Mouse (Mus musculus): ENCODE measurements around the gene Fgd2. TPM values are rescaled to one million over a fixed set of nuclear protein-coding genes. Genes with fewer than 3 reads are reported as not detected.

Fgd2 gene
- polyA plus RNA-seq, 1 experiment from 2014 or later: 9.8 TPM

- no peaks in the 10 kb centered on the region for H3K27me3 ChIP-seq (replicated peaks; ENCODE audit: control insufficient read depth, insufficient read depth, low read length)
- H3K27ac ChIP-seq (ENCODE audit: low read length): peak overlapping the region; percentile 45
- H3K4me1 ChIP-seq (ENCODE audit: control insufficient read depth, insufficient read depth, low read length): peaks cover under 1% of the 10 kb centered on the region; the same call in 1 of the 2 replicates
- ATAC-seq: peak; percentile 68
- H3K36me3 ChIP-seq (ENCODE audit: control insufficient read depth, insufficient read depth, low read length): no peaks in the 10 kb centered on the region
- 67% methylated on average over 8 of the region's 8 CpGs for WGBS
- H3K4me2 ChIP-seq (ENCODE audit: low read depth, low read length): no peak overlapping the region
- H3K9ac ChIP-seq (ENCODE audit: low read depth, low read length): no peak overlapping the region
- no peak overlapping the region for H3K4me3 ChIP-seq (ENCODE audit: low read length)
- H3K9me3 ChIP-seq (ENCODE audit: control insufficient read depth, low read length): no peaks in the 10 kb centered on the region
These were observed 62.3 kb downstream of the Fgd2 start for GRCm38 (mm10) chr17:29422912-29423504.

- peaks cover 6% of the 10 kb centered on the region for H3K4me1 ChIP-seq (ENCODE audit: control insufficient read depth, insufficient read depth, low read length)
- no peak overlapping the region for H3K4me3 ChIP-seq (ENCODE audit: low read length)
- no peak overlapping the region for H3K27ac ChIP-seq (ENCODE audit: low read length)
- no peak for ATAC-seq
- WGBS: 87% methylated on average over 2 of the region's 2 CpGs
- no peak overlapping the region for H3K4me2 ChIP-seq (ENCODE audit: low read depth, low read length)
- no peaks in the 10 kb centered on the region for H3K9me3 ChIP-seq (ENCODE audit: control insufficient read depth, low read length)
- no peaks in the 10 kb centered on the region for H3K36me3 ChIP-seq (ENCODE audit: control insufficient read depth, insufficient read depth, low read length)
- no peaks in the 10 kb centered on the region for H3K27me3 ChIP-seq (replicated peaks; ENCODE audit: control insufficient read depth, insufficient read depth, low read length)
- no peak overlapping the region for H3K9ac ChIP-seq (ENCODE audit: low read depth, low read length)
These were observed 63.3 kb downstream of the Fgd2 start for GRCm38 (mm10) chr17:29423991-29424390.

DNA sequence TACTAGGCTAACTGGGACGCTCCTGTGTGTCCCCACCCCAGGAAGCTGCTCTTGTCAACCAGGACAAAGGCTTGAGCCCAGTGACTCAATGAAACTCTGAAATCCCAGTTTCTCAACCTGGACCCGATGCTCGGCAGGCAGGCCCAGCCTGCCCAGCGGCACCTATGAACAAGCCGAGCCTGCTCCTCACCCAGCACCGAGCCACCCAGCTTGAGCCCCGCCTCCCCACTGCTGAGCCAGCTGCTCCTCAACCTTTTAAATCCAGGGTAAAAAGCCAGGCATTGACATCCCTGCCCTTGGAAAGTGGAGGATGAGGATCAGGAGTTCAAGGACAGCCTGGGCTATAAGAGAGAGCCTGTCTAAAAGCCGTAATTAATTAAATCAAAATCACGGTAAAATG is 64.6 kb downstream of the Fgd2 start:
- H3K27ac ChIP-seq (ENCODE audit: low read length): no peak overlapping the region
- no peak for ATAC-seq
- no peak overlapping the region for H3K4me3 ChIP-seq (ENCODE audit: low read length)
- no peak overlapping the region for H3K9ac ChIP-seq (ENCODE audit: low read depth, low read length)
- WGBS: 72% methylated on average over 9 of the region's 9 CpGs
- H3K9me3 ChIP-seq (ENCODE audit: control insufficient read depth, low read length): no peaks in the 10 kb centered on the region
- H3K27me3 ChIP-seq (replicated peaks; ENCODE audit: control insufficient read depth, insufficient read depth, low read length): no peaks in the 10 kb centered on the region
- peaks cover 8% of the 10 kb centered on the region for H3K4me1 ChIP-seq (ENCODE audit: control insufficient read depth, insufficient read depth, low read length)
- H3K4me2 ChIP-seq (ENCODE audit: low read depth, low read length): no peak overlapping the region
- no peaks in the 10 kb centered on the region for H3K36me3 ChIP-seq (ENCODE audit: control insufficient read depth, insufficient read depth, low read length)

DNA sequence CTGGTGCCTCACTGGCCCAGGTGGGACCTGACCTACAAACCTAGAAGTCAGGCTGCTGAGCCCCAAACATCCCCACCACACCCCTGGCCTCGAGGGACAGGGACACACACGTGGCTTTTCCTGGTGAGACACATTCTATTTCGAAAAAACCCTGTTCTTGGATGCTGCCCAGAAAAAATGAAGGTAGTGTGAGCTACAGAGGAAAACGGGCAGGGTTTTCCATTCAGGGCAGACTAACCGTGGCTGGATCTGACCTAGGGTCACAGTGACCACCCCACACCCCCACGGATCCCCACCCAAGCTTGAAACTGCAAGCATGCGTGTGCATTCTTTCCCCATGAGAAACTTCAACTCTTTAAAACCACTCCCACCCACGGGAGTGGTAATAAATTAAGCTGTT is 67.5 kb downstream of the Fgd2 start:
- H3K4me2 ChIP-seq (ENCODE audit: low read depth, low read length): no peak overlapping the region
- no peak overlapping the region for H3K27ac ChIP-seq (ENCODE audit: low read length)
- WGBS: 28% methylated on average over 8 of the region's 8 CpGs
- no peaks in the 10 kb centered on the region for H3K36me3 ChIP-seq (ENCODE audit: control insufficient read depth, insufficient read depth, low read length)
- ATAC-seq: no peak
- H3K27me3 ChIP-seq (replicated peaks; ENCODE audit: control insufficient read depth, insufficient read depth, low read length): no peaks in the 10 kb centered on the region
- peaks cover 8% of the 10 kb centered on the region for H3K4me1 ChIP-seq (ENCODE audit: control insufficient read depth, insufficient read depth, low read length)
- no peak overlapping the region for H3K9ac ChIP-seq (ENCODE audit: low read depth, low read length)
- H3K4me3 ChIP-seq (ENCODE audit: low read length): no peak overlapping the region
- H3K9me3 ChIP-seq (ENCODE audit: control insufficient read depth, low read length): no peaks in the 10 kb centered on the region

DNA sequence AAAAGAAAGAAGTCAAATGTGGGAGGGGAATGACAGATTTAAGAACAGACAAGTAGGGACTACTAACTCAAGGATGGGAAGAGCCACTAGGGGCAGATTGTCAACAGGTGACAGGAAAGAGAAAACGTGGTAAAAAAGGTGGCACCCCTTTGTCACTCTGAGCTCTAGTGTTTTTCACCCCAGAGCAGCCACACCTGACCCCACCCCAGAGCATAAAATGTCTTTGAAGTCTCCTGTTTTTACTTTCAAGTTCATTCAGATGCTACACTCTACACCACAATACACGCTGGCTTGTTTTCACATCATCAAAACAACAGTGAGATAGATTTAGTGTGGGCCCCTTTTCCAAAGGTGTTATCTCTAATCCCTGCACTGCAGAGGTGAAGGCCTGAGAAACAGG is 68.1 kb downstream of the Fgd2 start:
- Histone ChIP-seq H3K4me1 (ENCODE audit: control insufficient read depth, insufficient read depth, low read length) (peaks cover 8% of the 10 kb centered on the region), H3K36me3 (ENCODE audit: control insufficient read depth, insufficient read depth, low read length) (no peaks in the 10 kb centered on the region), H3K4me3 (ENCODE audit: low read length) (no peak overlapping the region), H3K9ac (ENCODE audit: low read depth, low read length) (no peak overlapping the region), H3K4me2 (ENCODE audit: low read depth, low read length) (no peak overlapping the region), H3K9me3 (ENCODE audit: control insufficient read depth, low read length) (no peaks in the 10 kb centered on the region), H3K27me3 (replicated peaks; ENCODE audit: control insufficient read depth, insufficient read depth, low read length) (no peaks in the 10 kb centered on the region), H3K27ac (ENCODE audit: low read length) (no peak overlapping the region)
- peak; percentile 6; the same call in 1 of the 2 replicates for ATAC-seq
- WGBS: 22% methylated on average over 2 of the region's 2 CpGs

Other genes starting within 250 kb of the Fgd2 start
- 0.34 and 0.70 TPM in 2 replicates for gene Rab44, start 246.8 kb upstream of the Fgd2 start, polyA plus RNA-seq (2015; fragmentation: Nextera tagmentation; extraction: Ambion mirVana)
- gene Cpne5, start 122.7 kb upstream of the Fgd2 start, polyA plus RNA-seq (2015; fragmentation: Nextera tagmentation; extraction: Ambion mirVana): 5.3 and 5.9 TPM in 2 replicates
- gene Ppil1, start 96.7 kb upstream of the Fgd2 start, polyA plus RNA-seq (2015; fragmentation: Nextera tagmentation; extraction: Ambion mirVana): 133 and 153 TPM in 2 replicates
- gene BC004004, start 92.1 kb upstream of the Fgd2 start, polyA plus RNA-seq (2015; fragmentation: Nextera tagmentation; extraction: Ambion mirVana): 82.9 and 85.6 TPM in 2 replicates
- gene Pi16, start 43.2 kb upstream of the Fgd2 start, polyA plus RNA-seq (2015; fragmentation: Nextera tagmentation; extraction: Ambion mirVana): 0.88 and 1.1 TPM in 2 replicates
- gene Mtch1, start 13.0 kb upstream of the Fgd2 start, polyA plus RNA-seq (2015; fragmentation: Nextera tagmentation; extraction: Ambion mirVana): 31.7 and 146 TPM in 2 replicates
- gene Pim1, start 129.8 kb downstream of the Fgd2 start, polyA plus RNA-seq (2015; fragmentation: Nextera tagmentation; extraction: Ambion mirVana): 11.8 and 12.8 TPM in 2 replicates
- gene Gm17657, start 188.7 kb downstream of the Fgd2 start, polyA plus RNA-seq (2015; fragmentation: Nextera tagmentation; extraction: Ambion mirVana): not detected in 2 replicates
- gene Tbc1d22b, start 188.9 kb downstream of the Fgd2 start, polyA plus RNA-seq (2015; fragmentation: Nextera tagmentation; extraction: Ambion mirVana): 12.4 and 12.6 TPM in 2 replicates
- 0.33 and 0.87 TPM in 2 replicates for gene Tmem217, start 191.5 kb downstream of the Fgd2 start, polyA plus RNA-seq (2015; fragmentation: Nextera tagmentation; extraction: Ambion mirVana)